Mouse (Mus musculus) lung, postnatal 0 days (tissue): ENCODE measurements at regions not wholly inside any gene's neighbourhood (a gene's known extent, or its start where the extent isn't known, plus 50 kb on each side); places are given as distances from the start of the nearest gene placed in this dataset.

Experiments
- ATAC-seq: fragments of 200-750 bp; cut with Nextera tagmentation; 2 replicates; pipeline ENCODE4 v1.8.0; 2017; ENCODE audit warnings: moderate library complexity
- DNase-seq: peaks from one replicate; pipeline ENCODE4 v3.0.0-alpha.2; 2016; ENCODE audit warnings: low spot score
- H3K27ac ChIP-seq: fragments of 300-500 bp; sonication (generic); 2 replicates; pipeline ENCODE4 v1.5.1; 2014; ENCODE audit warnings: antibody characterized with exemption, mild to moderate bottlenecking, low read length, mixed read lengths
- H3K27me3 ChIP-seq: fragments of 300-500 bp; sonication (generic); replicated peaks from 2 replicates; pipeline ENCODE4 v1.6.1; 2014; ENCODE audit warnings: low read length, mixed read lengths; ENCODE audit not compliant: insufficient read depth
- H3K36me3 ChIP-seq: fragments of 300-500 bp; sonication (generic); 2 replicates; pipeline ENCODE4 v1.6.1; 2014; ENCODE audit warnings: low read length, mixed read lengths; ENCODE audit not compliant: insufficient read depth
- H3K4me1 ChIP-seq: fragments of 300-500 bp; sonication (generic); 2 replicates; pipeline ENCODE4 v1.6.1; 2014; ENCODE audit warnings: antibody characterized with exemption, low read depth, low read length, mixed read lengths; ENCODE audit not compliant: insufficient read depth
- H3K4me2 ChIP-seq: fragments of 300-500 bp; sonication (generic); replicated peaks from 2 replicates; pipeline ENCODE4 v1.6.1; 2014; ENCODE audit warnings: low read depth, mild to moderate bottlenecking, low read length, moderate library complexity, mixed read lengths
- H3K4me3 ChIP-seq: fragments of 300-500 bp; sonication (generic); 2 replicates; pipeline ENCODE4 v1.5.1; 2014; ENCODE audit warnings: low read depth, low read length
- H3K9ac ChIP-seq: fragments of 300-500 bp; sonication (generic); replicated peaks from 2 replicates; pipeline ENCODE4 v1.6.1; 2014; ENCODE audit warnings: low read depth, mild to moderate bottlenecking
- H3K9me3 ChIP-seq: fragments of 300-500 bp; sonication (generic); 2 replicates; pipeline ENCODE4 v1.6.1; 2016; ENCODE audit warnings: low read length, mixed read lengths
- CTCF ChIP-seq: IDR thresholded peaks from 2 replicates; pipeline ENCODE4 v1.5.1; 2016; ENCODE audit warnings: antibody characterized with exemption, mild to moderate bottlenecking
- EP300 ChIP-seq: IDR thresholded peaks from 2 replicates; pipeline ENCODE4 v1.6.1; 2016; ENCODE audit warnings: antibody characterized with exemption, mild to moderate bottlenecking, control low read depth
- WGBS: fragments of 180-500 bp; shearing (Covaris S2); extraction: QIAGEN DNeasy Blood & Tissue Kit; methylation state at CpG from one replicate; pipeline ENCODE4 v1.1.7; 2014; 5-methylcytosine and 5-hydroxymethylcytosine counted together

- no peaks in the 10 kb centered on the region for H3K9me3 ChIP-seq
- no peaks in the 10 kb centered on the region for H3K27me3 ChIP-seq
- no peaks in the 10 kb centered on the region for H3K36me3 ChIP-seq
- TF ChIP-seq CTCF: no peak
- no peak overlapping the region for H3K4me2 ChIP-seq
- ATAC-seq: no peak
- H3K27ac ChIP-seq: no peak overlapping the region
- no peak overlapping the region for H3K4me3 ChIP-seq
- 92% methylated on average over 5 of the region's 9 CpGs for WGBS
- H3K4me1 ChIP-seq: no peaks in the 10 kb centered on the region
- DNase-seq: no peak
- no peak overlapping the region for H3K9ac ChIP-seq
These were observed 307.0 kb downstream of the Pcdh17 start for GRCm38 (mm10) chr14:84750195-84750867.

- Histone ChIP-seq H3K4me1 (no peaks in the 10 kb centered on the region), H3K9me3 (no peaks in the 10 kb centered on the region), H3K27ac (no peak overlapping the region), H3K4me2 (no peak overlapping the region), H3K9ac (no peak overlapping the region), H3K27me3 (no peaks in the 10 kb centered on the region), H3K4me3 (no peak overlapping the region), H3K36me3 (no peaks in the 10 kb centered on the region)
- no peak for ATAC-seq
- DNase-seq: no peak
- WGBS: 90% methylated on average over 10 of the region's 11 CpGs
- TF ChIP-seq CTCF: no peak
- no peak for TF ChIP-seq EP300
These were observed 314.2 kb downstream of the Pcdh17 start for GRCm38 (mm10) chr14:84757592-84757991.

GRCm38 (mm10) chr14:84793157-84793556, 349.8 kb downstream of the Pcdh17 start:
- DNase-seq (peak; percentile 33), ATAC-seq (no peak)
- Histone ChIP-seq H3K9me3 (no peaks in the 10 kb centered on the region), H3K4me3 (no peak overlapping the region), H3K4me2 (no peak overlapping the region), H3K27me3 (no peaks in the 10 kb centered on the region), H3K9ac (no peak overlapping the region), H3K36me3 (no peaks in the 10 kb centered on the region), H3K4me1 (no peaks in the 10 kb centered on the region), H3K27ac (no peak overlapping the region)
- TF ChIP-seq CTCF: no peak
- TF ChIP-seq EP300: no peak
- WGBS: 49% methylated on average over 7 of the region's 7 CpGs

- ATAC-seq: no peak
- Histone ChIP-seq H3K9me3 (no peaks in the 10 kb centered on the region), H3K27me3 (no peaks in the 10 kb centered on the region), H3K4me3 (no peak overlapping the region), H3K4me1 (no peaks in the 10 kb centered on the region), H3K4me2 (no peak overlapping the region), H3K27ac (no peak overlapping the region), H3K36me3 (no peaks in the 10 kb centered on the region), H3K9ac (no peak overlapping the region)
- TF ChIP-seq CTCF (no peak), EP300 (no peak)
- WGBS: 29% methylated on average over 1 of the region's 1 CpGs
- no peak for DNase-seq
These were observed 357.6 kb downstream of the Pcdh17 start for GRCm38 (mm10) chr14:84800925-84801324.

GRCm38 (mm10) chr14:84802640-84803039, 359.3 kb downstream of the Pcdh17 start:
- TF ChIP-seq EP300: no peak
- no peak for TF ChIP-seq CTCF
- DNase-seq: no peak
- H3K36me3 ChIP-seq: no peaks in the 10 kb centered on the region
- no peaks in the 10 kb centered on the region for H3K4me1 ChIP-seq
- H3K27ac ChIP-seq: no peak overlapping the region
- H3K9ac ChIP-seq: no peak overlapping the region
- no peak overlapping the region for H3K4me2 ChIP-seq
- H3K27me3 ChIP-seq: no peaks in the 10 kb centered on the region
- H3K9me3 ChIP-seq: no peaks in the 10 kb centered on the region
- no peak overlapping the region for H3K4me3 ChIP-seq
- no peak for ATAC-seq
